Mouse (Mus musculus): Measurements from ENCODE around the gene Scp2. TPM values are rescaled to one million over a fixed set of nuclear protein-coding genes. Genes with fewer than 3 reads are reported as not detected.

Gene Scp2
- total and polyA plus RNA-seq, 3 experiments: 65.8 to 84.4 TPM; not detected in 1

DNA sequence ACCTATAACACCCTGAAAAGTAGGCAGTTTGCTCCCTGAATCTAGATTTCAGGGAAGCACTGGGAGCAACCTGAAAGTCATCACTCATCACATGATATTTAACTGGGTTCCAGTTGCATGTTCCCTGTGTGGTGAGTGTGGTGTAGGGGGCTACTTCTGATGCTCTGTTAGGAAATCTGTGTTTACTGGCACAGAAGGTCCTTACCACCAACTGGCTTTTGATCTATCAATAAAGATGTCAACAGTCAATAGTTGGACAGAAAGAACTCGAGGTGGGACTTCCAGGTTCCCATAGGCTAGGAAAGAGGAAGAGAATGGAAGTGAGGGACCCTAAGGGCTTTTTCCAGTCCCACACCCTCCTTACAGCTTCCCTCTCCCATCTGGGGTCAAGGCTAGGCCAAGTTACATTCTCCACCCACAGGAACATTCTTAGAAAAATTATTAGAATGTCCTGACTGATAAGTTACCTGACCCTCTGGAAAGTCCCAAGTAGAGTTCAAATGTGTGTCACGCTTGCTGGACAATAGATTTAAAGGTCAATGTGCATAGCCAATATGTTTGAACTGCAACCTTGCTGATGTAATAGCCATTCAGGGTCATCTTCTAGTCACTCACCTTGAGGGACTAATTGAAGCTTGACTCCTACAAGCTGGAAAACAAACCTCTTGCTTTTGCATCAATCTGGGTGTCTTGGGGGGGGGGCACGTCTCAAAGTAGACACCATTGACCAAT is 67.4 kb downstream of the Scp2 start:
- H3K36me3 ChIP-seq (ENCODE audit: control insufficient read depth in 1 of 2, insufficient read depth in 2 of 2, low read length in 2 of 2): peaks cover 0 to 12% of the 10 kb centered on the region in 2 experiments; a peak in 2 of 4 replicates
- H3K27ac ChIP-seq (ENCODE audit: control insufficient read depth, low read depth, low read length): no peak overlapping the region
- no peak for DNase-seq (ENCODE audit: low read depth, low spot score)
- H3K27me3 ChIP-seq (ENCODE audit: control insufficient read depth in 1 of 2, insufficient read depth in 2 of 2, low read length in 2 of 2): no peaks in the 10 kb centered on the region
- TF ChIP-seq TAL1 (IDR thresholded peaks at IDR 0.05; ENCODE audit: low read length): no peak
- no peak for TF ChIP-seq ZKSCAN1 (IDR thresholded peaks at IDR 0.05; ENCODE audit: low read depth, low read length)
- no peak for TF ChIP-seq EP300 (IDR thresholded peaks at IDR 0.05; ENCODE audit: low read depth in 1 of 2, low read length in 2 of 2)
- no peak for TF ChIP-seq MAX (IDR thresholded peaks at IDR 0.05; ENCODE audit: low read length)
- TF ChIP-seq GABPA (IDR thresholded peaks at IDR 0.05; ENCODE audit: low read depth, low read length): no peak
- TF ChIP-seq MAZ (IDR thresholded peaks at IDR 0.05; ENCODE audit: low read depth, low read length): no peak
- no peak for TF ChIP-seq CHD2 (IDR thresholded peaks at IDR 0.05; ENCODE audit: low read length)
- no peak for TF ChIP-seq GATA1 (IDR thresholded peaks at IDR 0.05; ENCODE audit: low read depth, low read length)
- TF ChIP-seq USF1 (IDR thresholded peaks at IDR 0.05; ENCODE audit: low read depth, low read length): no peak
- TF ChIP-seq RCOR1 (IDR thresholded peaks at IDR 0.05; ENCODE audit: low read depth, low read length): no peak
- no peak for TF ChIP-seq USF2 (IDR thresholded peaks at IDR 0.05; ENCODE audit: borderline replicate concordance in 1 of 2, insufficient read depth in 1 of 2, low read depth in 1 of 2, low read length in 2 of 2)
- TF ChIP-seq ETS1 (IDR thresholded peaks at IDR 0.05; ENCODE audit: low read depth, low read length): no peak
- no peak for TF ChIP-seq UBTF (IDR thresholded peaks at IDR 0.05; ENCODE audit: borderline replicate concordance, insufficient read depth, low read depth, low read length)
- TF ChIP-seq TBP (IDR thresholded peaks at IDR 0.05; ENCODE audit: low read depth, low read length): no peak
- TF ChIP-seq SIN3A (IDR thresholded peaks at IDR 0.05; ENCODE audit: low read length): no peak
- no peak overlapping the region for H3K4me3 ChIP-seq (ENCODE audit: control insufficient read depth in 1 of 2, insufficient read depth in 1 of 2, low read depth in 2 of 2, low read length in 2 of 2)
- H3K4me1 ChIP-seq (ENCODE audit: control insufficient read depth in 1 of 2, insufficient read depth in 2 of 2, low read length in 2 of 2): peaks cover 2 to 8% of the 10 kb centered on the region in 2 experiments; a peak in 3 of 4 replicates
- H3K9me3 ChIP-seq (replicated peaks; ENCODE audit: insufficient read depth, low read length): no peaks in the 10 kb centered on the region
- no peaks in the 10 kb centered on the region for H3K79me2 ChIP-seq (ENCODE audit: control insufficient read depth, insufficient read depth, low read length, poor library complexity)
- H3K9ac ChIP-seq (ENCODE audit: control insufficient read depth, low read depth, low read length, poor library complexity, severe bottlenecking): no peak overlapping the region

DNA sequence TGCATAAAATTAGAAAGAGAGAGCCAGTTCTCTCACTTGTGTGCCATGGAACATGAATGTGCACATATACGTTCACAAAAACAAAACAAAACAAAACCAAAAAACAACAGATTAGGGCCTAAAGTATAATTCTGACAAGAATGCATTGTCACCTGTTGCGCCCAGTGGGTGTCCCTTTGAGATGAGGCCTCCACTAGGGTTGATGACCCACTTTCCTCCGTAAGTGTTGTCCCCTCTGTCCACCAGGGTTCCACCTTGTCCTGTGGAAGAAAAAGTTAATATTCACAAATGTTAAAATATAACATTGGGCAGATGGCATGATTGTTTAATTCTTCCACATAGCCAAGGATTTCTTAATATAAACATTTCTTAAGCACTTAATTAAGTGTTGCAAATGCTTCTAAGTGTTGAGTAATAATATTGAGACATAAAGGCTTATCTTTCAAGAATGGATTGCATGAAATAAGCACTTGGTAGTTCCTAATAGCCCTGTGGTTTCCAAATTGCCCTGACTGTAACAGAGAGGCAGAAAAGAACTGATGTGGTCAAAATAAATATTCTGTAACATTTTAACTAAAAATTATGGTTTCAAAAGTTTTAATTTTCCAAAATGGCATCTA is 70.5 kb downstream of the Scp2 start:
- H3K79me2 ChIP-seq (ENCODE audit: control insufficient read depth, insufficient read depth, low read length, poor library complexity): peaks cover 4% of the 10 kb centered on the region; the same call in 1 of the 2 replicates
- no peak for DNase-seq (ENCODE audit: low read depth, low spot score)
- H3K36me3 ChIP-seq (ENCODE audit: control insufficient read depth in 1 of 2, insufficient read depth in 2 of 2, low read length in 2 of 2): peaks cover 0 to 12% of the 10 kb centered on the region in 2 experiments; a peak in 2 of 4 replicates
- no peak overlapping the region for H3K27ac ChIP-seq (ENCODE audit: control insufficient read depth, low read depth, low read length)
- no peak overlapping the region for H3K9ac ChIP-seq (ENCODE audit: control insufficient read depth, low read depth, low read length, poor library complexity, severe bottlenecking)
- H3K9me3 ChIP-seq (replicated peaks; ENCODE audit: insufficient read depth, low read length): no peaks in the 10 kb centered on the region
- H3K4me3 ChIP-seq (ENCODE audit: control insufficient read depth in 1 of 2, insufficient read depth in 1 of 2, low read depth in 2 of 2, low read length in 2 of 2): no peak overlapping the region
- H3K27me3 ChIP-seq (ENCODE audit: control insufficient read depth in 1 of 2, insufficient read depth in 2 of 2, low read length in 2 of 2): no peaks in the 10 kb centered on the region
- peaks cover 0 to 7% of the 10 kb centered on the region in 2 experiments; a peak in 3 of 4 replicates for H3K4me1 ChIP-seq (ENCODE audit: control insufficient read depth in 1 of 2, insufficient read depth in 2 of 2, low read length in 2 of 2)
- no peak for TF ChIP-seq BHLHE40 (IDR thresholded peaks at IDR 0.05; ENCODE audit: borderline replicate concordance, low read depth, low read length)
- TF ChIP-seq USF2 (IDR thresholded peaks at IDR 0.05; ENCODE audit: borderline replicate concordance in 1 of 2, insufficient read depth in 1 of 2, low read depth in 1 of 2, low read length in 2 of 2): no peak
- no peak for TF ChIP-seq RAD21 (IDR thresholded peaks at IDR 0.05; ENCODE audit: low read depth, low read length)
- no peak for TF ChIP-seq USF1 (IDR thresholded peaks at IDR 0.05; ENCODE audit: low read depth, low read length)
- no peak for TF ChIP-seq CHD2 (IDR thresholded peaks at IDR 0.05; ENCODE audit: low read length)
- no peak for TF ChIP-seq SIN3A (IDR thresholded peaks at IDR 0.05; ENCODE audit: low read length)
- no peak for TF ChIP-seq NRF1 (IDR thresholded peaks at IDR 0.05; ENCODE audit: insufficient read depth, low read depth, low read length, poor library complexity, severe bottlenecking)
- no peak for TF ChIP-seq ETS1 (IDR thresholded peaks at IDR 0.05; ENCODE audit: low read depth, low read length)
- TF ChIP-seq CHD1 (IDR thresholded peaks at IDR 0.05; ENCODE audit: low read depth, low read length): no peak
- TF ChIP-seq GABPA (IDR thresholded peaks at IDR 0.05; ENCODE audit: low read depth, low read length): no peak
- no peak for TF ChIP-seq JUND (IDR thresholded peaks at IDR 0.05; ENCODE audit: low read depth, low read length)
- no peak for TF ChIP-seq RCOR1 (IDR thresholded peaks at IDR 0.05; ENCODE audit: low read depth, low read length)
- TF ChIP-seq TAL1 (IDR thresholded peaks at IDR 0.05; ENCODE audit: low read length): no peak

Measured in MEL (cell line).